Mouse (Mus musculus) lung, adult 18-20 months (tissue): ENCODE measurements around the gene Pgap1.

Experiments
- DNase-seq, 2 experiments: peaks; one replicate each; pipeline ENCODE4 v3.0.0; 2022; ENCODE audit warnings: mixed read lengths in 2 of 2

The Pgap1 gene

DNA sequence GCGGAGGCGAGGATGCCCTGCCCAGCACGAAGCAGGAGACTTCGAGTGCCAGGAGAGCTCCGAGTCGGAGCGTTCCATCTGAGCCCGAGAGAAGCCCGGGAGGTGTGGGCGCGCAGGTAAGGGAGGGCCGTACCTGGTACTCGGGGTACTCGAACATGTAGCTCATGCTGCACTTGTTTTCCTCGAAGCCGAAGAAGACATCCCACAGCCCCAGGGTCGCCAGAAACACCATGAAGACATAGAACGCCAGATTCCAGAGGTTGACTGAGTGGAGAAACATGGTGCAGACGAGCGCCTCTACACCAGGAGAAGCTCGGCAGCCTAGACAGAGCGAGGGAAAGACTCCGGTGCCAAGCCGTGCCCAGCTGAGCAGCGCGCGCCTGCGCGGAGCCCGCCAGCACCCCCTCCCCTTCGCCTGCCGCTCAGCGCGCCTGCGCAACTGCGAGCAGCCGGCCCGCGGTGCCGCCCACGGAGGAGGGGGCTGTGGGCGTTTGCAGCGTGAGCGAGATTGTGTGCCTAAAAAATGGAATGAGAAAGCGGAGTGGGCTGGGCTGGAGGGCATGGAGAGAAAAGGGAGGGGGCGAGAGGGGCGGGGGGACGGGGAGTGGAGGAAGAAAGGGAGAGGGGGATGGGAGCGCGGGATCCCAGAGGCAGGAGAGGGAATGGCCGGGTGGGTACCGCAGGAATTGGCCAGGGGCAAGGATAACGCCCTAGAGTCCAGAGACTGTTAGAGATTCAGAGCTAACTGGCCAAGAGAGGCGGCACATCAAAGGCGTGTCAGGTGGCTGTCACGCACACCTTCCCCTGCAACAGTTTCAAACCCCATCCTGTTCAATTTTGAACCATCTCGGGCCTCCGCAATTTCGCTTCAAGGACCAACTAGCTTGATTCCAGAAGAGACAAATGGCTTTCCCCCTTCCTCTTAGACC is at the start of gene Pgap1:
Gene Pgap1 (minus strand): TSS at position 384 of the 929 bp plus-strand sequence.
- peak; percentile 88 to 90 for DNase-seq

DNA sequence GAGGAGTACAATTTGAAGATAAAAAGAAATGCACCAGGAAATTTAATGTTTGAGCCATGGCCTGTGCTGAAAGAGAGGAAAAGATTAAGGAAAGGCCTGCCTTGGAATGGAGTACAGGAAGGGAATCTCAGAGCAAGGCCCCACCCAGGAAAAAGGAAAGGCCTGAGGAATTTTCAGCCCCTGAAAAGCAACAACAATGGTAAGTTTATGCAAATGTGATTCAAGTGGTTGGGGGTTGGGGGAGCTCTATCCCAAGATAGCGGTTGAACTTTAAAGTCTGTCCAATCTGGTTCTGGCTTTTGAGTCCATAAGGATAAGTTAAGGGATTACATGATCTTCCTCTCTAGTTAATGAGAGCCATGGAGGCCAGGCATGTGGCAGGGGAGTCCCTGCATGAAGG is 49.5 kb upstream of the Pgap1 start:
- DNase-seq = no peak

DNA sequence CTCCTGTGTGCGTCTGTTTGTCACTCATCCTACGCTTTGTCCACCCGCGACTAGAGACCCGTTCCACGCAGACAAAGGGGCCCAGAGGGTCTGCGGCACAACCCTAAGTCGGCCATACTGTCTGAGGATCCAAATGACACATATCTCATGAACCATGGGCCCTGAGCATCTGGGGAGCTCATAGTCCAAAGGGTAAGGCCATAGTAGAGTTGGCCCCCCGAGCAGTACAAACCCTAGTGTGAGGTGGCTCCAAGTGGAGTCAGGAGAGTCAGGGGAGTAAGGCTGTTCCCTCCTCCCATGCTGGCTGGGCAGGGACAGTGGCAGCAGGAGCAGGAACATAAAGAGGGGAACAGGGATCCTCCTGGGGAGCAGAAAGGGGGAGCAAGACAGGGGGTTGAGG is 44.2 kb upstream of the Pgap1 start:
- DNase-seq = no peak

DNA sequence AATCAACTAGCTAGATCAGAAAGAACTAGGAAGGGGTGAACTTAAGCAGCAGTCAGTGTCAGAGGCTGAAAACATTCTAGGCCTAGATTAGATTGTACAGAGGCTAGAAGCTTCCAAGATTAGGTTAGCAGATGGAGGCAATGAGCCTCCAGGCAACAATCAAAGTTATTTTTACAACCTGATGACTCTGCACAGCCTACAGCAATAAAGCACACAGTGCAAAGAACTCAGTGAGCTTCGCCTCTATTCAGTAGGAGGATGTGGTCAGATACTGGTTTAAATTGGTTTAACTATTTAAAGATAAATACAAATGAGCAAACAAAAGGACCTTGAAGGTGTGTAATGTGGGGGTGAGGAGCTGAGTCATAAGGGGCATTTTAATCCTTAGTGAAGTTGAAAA is 42.8 kb upstream of the Pgap1 start:
- no peak for DNase-seq

DNA sequence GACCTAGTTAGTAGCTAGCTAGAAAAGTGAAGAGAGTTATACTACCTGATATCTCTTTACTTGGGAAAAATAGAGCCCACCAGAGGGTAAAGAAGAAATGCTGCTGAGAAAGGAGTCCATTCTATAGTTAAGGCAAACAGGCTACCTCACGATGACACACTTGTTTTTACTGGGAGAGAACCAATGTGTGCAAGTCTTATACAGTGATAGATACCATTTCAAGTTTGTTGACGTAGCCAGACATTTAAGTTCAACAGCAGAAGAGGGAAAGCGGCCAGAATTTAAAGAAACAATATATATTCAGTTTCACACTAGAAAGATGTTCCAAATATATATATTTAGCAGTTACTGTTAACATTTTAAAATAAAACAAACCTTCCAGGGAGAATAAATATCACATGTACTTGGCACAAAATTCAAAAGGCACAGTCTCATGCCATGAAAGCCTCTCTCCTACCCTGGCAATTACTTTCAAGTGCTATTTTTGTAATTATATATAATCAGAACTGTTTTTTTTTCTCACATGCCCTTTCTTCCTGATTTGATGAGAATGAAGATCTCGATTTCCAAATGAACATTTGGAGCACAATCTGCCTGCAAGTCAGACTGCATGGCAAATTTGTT is 40.2 kb upstream of the Pgap1 start:
- DNase-seq = no peak

DNA sequence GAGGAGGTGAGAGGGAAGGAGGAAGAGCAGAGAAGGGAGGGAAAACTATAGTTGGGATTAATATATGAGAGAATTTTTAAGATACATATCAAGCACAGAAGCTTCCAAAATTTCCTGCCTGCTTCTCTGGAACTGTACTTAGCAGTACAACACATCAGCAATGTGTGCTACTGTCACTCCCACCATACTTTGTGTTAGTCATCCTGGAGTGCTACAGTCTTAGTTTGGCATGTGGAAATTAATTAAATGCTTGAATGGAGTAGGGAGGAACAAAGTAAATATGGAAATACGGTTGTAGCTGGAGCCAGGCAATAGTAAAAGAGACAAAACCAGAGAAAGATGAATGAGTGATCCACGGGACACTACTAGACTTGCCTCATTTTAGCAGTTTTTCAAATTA is 38.7 kb upstream of the Pgap1 start:
- no peak for DNase-seq

DNA sequence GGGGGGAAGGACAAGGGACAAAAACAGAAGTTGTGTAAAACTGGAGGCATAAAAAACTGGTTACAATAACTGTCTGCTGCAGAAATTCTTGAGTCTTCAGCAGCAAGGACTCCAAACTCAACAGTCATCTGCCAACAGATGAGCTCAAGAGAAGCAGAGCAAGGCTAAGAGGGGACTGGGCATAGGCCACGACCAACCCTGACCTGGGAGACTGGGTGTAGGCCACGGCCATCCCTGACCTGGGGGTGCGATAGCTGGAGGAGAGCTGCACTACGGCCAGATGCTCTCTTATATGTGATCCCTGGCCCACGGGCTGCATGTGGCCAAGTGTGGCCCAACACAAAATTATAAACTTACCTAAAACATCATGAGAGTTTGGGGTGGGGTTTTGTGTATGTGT is 29.6 kb upstream of the Pgap1 start:
- no peak for DNase-seq

DNA sequence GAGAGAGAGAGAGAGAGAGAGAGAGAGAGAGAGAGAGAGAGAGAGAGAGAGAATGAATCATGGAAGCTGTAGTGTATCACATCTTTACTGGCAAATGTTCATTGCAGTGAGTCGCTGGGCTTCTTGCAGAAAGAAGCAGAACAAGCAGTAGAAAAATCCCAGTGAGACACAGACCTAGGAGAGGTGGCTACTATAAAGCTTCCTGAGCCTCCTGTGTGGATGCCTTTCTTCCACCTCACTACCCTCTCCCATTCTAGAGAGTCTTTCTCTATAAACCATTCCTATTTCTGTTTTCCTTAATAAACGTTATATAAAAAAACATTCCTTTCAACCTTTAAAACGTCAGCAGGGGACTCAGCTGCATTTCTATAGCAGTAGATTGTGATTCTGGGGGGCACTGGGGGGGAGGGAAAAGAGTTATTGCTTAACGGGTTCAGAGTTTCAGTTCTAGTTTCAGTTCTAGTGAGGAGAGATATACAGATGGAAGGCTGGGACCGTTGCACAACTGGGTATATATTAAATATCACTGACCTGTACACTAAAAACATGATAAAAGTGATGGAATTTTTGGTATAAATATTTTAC is 28.6 kb upstream of the Pgap1 start:
- no peak for DNase-seq

DNA sequence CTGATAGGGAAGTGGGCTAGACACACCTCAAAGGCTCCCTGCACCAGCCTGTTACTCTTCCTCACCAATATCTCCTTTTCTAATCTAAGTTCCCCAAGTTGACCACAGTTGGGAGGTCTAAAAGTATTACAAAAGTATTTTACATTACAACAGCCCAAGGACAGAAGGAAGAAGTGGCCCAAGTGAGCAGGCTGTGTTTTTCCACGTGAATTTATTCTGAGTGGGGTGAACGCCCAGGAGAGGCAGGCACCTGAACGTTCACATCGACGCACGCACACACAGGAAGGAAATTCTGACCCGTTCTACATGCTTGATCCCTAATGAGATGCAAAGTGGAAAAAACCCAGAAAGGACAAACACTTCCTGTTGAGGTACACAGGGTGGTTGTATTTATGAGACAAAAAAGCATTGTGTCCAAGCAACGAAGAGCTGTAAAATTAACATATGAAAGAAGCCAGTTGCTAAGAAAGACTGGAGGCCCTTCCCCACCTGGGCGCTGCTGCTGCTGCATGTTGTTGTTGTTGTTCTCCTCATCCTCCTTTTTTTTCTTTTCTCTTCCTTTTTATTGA is 27.9 kb upstream of the Pgap1 start:
- peak; percentile 8 to 11 for DNase-seq

DNA sequence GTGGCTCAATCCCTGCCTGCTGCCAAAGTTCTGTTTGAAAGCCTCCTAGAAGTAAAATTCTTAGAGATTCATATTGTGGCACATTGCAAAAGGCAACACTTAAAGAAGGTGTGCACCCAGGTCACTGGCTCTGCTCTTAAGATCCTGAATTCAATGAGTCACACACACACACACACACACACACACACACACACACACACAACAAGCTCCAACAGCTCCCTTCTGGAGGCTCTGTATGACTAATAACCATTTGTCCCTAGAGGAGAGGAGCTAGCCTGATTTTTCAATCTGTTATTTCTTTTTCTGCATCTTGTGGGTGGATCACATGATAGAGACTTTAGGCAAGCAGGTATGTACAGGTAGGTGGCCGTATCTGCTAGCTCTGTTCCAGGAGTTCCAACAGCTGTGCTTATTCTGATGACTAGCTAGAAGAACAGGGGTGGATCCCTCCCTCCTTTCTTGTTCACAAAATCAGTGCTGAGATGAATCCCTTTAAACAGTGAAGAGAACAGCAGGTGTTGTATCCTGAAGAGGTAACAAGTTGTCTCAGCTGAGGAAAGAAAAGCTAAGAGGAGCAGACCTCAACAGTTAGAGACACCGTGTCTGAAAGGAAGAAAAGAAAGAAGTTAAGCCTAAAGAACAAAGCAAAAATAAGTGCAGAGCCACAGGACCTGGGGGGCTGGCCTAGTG is 27.2 kb upstream of the Pgap1 start:
- no peak for DNase-seq

DNA sequence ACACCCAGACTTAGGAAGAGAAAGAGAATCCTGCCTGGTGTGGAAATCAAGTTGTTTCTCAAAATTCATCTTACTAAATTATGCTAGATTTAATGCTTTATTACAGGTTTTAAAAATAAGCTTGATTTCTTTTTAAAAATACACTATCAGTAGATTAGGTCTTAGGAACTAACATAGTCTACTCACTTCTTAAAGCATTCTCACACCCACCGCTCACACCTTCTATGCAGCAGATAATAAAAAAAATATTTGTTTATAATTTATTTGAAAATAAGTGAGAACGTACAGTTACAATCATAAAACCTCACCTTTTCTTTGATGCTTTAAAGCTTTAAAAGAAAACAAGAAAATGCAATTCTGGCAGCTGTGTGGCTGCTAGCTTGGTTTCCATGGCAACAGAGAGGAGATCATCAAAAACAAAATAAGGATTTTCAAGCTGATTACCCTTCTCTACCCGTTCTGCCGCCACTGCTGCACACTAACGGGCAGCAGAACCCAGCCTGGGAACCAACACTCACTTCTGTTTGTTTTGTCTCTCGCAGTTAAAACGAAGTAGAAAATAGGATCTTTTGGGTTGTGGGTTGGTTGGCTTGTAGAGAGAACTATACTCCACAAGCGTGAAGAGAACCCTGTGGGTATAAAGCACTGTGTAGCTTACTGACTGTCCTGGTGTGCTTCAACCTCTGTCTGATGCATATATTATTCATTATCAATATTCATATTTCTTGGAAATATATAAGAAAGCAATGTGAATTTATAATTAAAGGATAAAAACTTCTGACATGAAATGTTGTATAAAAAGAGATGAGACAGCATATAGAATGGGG is 21.1 kb upstream of the Pgap1 start:
- DNase-seq = no peak

DNA sequence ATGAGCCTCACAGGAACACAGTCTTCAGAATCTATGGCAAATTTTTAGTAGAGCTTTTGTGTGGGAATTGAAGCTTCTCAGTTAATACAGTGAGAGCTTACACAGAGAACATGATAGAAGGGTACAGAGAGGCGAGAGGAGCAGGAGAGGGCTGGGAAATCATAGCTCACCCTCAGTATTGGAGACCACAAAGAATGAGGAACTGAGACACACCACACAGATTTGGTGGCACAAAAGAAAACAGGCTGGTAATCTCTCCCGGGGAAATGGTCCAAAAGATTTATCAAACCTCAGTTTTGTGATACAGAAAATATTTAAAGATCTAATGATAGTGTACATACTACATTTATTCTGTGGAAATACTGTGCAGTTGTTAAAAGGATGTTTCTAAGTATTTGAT is 11.6 kb upstream of the Pgap1 start:
- DNase-seq = no peak

DNA sequence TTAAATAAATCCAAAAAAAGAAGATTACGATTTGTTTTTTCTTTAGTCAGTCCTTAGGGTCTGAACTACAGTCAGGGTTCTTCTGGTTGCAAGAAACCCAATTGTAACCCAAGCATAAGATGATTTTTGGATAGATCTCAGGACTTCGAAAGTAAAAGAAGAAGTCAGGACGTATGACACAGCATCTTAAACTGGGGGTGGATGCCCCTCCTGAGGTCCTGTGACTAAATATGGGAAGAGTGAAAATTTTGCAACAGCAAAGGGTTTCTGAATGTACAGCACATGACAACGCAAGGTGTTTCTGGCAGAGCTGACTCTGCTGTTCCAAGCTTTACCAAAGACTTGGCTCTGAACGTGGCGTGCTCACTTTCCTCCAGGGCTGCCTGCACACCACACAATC is 6.4 kb upstream of the Pgap1 start:
- no peak for DNase-seq

DNA sequence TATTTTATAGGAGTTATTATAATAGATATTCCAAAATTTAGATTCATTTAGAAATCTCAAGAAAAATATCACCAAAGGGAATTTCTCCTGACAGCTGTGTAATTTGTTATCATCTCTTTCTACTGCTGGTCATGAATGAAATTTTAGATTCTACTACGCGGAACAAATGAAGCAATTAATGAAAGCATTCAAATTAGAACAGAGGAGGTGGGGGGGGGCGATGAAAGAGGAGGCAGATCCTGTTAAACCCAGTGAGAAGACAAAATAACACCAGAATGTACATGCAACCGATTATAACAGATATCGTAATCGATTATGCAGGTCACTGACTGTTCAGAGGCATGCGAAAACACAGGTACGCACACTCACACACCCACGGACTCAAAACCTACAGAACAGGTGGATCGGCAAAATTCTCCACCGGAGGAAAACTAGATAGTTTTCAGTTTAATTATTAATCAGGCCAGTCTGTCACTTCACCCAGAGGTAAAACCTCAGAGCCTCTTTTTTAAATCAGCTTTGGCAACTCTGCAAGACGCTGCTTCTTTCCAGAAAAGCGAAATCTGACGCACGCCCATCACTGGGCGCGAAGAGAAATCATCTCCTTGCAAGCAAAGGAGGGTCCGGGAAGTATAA is 780 bp downstream of the Pgap1 start:
- no peak for DNase-seq

DNA sequence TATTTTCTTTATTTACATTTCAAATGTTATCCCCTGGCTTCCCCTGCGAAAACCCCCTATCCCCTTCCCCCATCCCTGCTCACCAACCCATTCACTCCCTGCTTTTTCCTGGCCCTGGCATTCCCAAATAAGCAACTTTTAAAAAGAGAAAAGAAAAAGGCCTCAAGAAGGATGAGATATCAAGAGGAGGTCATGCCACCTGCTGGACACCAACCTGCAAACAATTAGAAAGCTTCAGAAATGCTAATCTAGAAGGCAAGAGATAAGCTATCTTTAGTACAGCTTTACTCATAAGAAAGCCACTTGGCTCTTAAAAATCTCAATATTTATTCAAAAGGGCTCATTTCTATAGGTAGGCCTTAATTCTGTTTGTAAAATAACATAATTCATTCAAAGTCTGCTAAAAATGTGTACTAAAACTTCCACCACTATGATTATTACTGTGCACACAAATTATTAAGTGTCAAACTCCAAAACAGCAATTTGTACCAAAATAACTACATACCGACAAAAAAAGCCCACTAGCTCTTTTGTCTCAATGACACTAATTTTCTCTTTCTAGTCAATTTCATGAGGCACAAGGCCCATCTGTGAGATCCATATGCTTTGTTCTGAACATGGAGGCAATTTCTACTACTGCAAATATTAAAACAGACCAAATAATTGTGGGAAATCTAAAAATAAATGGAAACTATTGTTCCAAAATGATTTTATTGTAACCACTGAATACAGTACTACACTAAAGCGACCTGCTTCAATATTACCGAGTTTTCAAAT is 1.9 kb downstream of the Pgap1 start:
- no peak for DNase-seq

DNA sequence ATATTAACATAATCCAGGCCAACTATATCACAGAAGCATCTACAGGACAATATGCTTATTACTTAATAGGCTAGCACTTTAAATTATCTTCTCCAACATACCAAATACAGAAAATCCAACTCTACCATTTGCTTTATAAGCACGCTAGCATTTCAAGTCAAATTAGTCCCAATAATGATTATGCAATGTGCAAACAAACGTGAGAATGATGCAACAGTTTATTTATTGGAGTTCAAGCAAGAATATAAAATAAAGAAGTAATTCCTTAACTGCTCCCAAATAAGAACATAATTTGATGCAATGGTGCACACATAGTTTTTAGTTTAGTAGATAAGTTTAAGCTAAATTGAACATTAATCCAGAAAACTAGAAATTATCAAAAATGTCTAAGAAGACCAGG is 4.9 kb downstream of the Pgap1 start:
- DNase-seq = no peak

DNA sequence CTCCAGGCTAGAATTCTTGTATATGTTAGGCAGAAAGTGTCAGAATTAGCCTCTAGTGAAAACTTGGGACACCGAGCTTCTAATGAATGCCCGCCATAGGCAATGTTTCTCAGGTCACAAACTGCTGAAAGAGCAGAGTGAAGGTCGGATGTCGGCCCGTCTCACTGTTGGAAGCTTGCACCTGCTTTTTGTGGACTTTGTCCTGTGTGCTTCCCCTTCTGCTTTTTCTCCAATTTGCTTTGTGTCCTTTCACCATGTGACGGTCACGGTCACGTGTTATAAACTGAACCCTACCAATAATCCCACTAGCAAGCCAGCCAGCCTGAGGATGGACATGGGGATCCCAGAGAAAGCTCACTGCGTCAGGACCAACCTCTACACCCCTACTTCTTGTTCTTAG is 12.3 kb downstream of the Pgap1 start:
- no peak for DNase-seq

DNA sequence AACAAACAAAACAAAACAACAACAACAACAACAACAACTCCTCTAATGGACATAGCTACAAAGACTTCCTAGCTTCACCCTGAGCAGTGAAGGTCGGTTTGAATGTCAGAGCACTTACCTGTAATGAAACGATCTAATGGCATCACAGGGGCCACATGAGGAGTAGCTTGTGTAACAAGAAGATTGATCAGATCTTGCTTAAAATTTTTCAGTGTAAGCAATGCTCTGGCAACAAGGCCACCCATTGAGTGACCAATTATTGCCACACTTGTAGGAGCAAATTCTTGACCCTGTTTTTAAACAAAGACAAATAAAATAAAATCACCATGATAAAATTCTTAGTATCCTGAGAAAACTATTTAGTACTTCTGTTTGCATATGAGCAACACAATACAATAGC is 14.6 kb downstream of the Pgap1 start:
- no peak for DNase-seq

DNA sequence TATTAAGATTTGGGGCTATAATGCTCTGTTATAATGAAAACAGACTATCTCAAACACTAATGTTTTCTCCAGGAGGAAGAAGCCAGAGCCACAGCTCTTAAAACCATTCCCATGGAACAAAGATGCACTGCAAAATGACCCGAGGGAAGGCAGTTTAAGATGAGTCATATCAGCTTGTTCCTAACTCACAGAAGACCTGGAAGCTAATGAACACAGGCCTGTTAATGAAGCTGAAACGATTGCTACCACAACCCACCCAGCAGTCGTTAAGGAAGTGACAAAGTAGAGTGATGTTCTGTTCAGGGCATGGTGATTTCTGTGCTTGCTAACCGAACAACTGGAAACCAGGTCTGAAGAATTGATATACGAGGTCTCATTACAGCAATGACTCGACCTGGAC is 26.3 kb downstream of the Pgap1 start:
- no peak for DNase-seq

DNA sequence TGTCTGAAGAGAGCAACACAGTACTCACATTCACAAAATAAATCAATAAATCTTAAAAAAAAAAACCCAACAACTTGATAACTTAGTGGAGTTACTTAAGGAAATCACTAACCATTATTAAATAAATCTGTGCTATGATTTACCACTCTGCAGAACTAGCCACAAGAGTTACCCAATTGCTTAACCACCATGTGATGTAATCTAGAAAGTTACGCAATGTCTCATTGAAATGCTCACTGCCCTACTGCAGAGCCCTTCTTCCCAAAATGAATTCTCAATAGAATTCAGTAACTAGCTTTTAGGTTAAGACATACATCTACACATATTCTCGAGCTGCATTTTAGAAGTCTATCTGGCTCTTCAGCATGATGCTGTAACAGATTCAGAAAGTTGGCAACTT is 33.8 kb downstream of the Pgap1 start:
- DNase-seq = peak in 1 of 2 experiments; percentile 55

DNA sequence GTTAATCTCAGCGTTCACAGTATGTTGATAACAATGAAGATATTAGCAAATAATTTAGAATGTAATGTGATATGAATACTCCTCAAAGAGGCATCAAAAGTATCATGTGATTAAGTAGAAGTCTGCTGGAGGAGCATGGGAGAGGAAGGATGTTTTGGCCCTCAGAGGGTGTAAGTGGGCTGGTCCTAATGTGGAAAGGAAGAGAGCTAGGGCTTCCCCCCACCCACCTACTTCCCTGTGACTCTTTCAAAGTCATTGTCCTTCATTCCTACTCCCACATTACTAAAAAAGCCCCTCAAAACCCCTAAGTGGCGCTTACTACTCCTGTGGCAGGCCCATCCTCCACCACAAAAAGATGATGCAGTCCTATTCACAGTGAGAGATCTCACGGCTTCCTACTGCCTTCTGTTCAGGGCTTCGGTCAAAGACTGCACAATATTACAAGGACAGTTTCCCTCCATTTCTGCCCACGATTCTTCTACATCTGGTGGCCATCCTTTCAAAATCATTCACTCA is 37.4 kb downstream of the Pgap1 start:
- DNase-seq = no peak
